Comparison of ENCODE assay signal across 19 mouse cellular contexts in the genomic region with DNA sequence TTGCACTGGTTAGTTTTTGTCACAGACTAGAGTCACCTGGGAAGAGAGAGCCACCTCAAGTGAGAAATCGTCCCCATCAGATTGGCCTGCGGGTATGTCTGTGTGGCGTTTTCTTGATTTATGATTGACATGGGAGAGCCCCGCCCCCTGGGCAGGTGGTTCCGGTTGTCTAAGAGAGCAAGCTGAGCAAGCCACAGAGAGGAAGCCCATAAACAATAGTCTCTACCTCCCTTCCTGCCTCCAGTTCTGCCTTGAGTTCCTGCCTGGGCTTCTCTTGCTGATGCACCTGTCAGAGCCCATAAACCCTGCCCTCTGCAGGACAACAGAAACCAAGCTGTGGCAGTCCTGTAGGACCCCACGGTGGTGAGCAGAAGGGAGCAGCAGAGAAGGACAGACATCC. TPM values are rescaled to one million over a fixed set of nuclear protein-coding genes. Genes with fewer than 3 reads are reported as not detected.
"Had no signal": no experiment of that assay in that cellular context is flagged by ENCODE, and none has a peak within 500 bp of the region (broad histone marks: within the 10 kb centered on the region; RNA-seq: fewer than 3 reads in every experiment).

No protein-coding gene starts in this region.

- H3K27ac ChIP-seq: layer of hippocampus, adult 2 months; limb, embryonic 15.5 days; liver, embryonic 13.5 days; midbrain, embryonic 10.5 days; neural tube, embryonic 15.5 days had no signal

- H3K4me1 ChIP-seq: liver, embryonic 13.5 days had no signal

- H3K4me2 ChIP-seq: limb, embryonic 15.5 days; liver, embryonic 13.5 days; neural tube, embryonic 15.5 days had no signal

- H3K4me3 ChIP-seq: layer of hippocampus, adult 2 months; limb, embryonic 15.5 days; liver, embryonic 13.5 days; midbrain, embryonic 10.5 days; myocyte; neural tube, embryonic 15.5 days had no signal

- DNase-seq: kidney, adult 9 months; kidney, postnatal 10 days; kidney, postnatal 4 days; liver, embryonic 13.5 days; liver, postnatal 0 days; lung, postnatal 36 days; midbrain, embryonic 14.5 days; right cerebral cortex, adult 18-20 months; right cerebral cortex, postnatal 25 days had no signal

- H3K36me3 ChIP-seq: limb, embryonic 15.5 days; liver, embryonic 13.5 days; midbrain, embryonic 10.5 days; neural tube, embryonic 15.5 days had no signal

- H3K9ac ChIP-seq: limb, embryonic 15.5 days; liver, embryonic 13.5 days; liver, postnatal 0 days; neural tube, embryonic 15.5 days had no signal

- ATAC-seq: intestine, postnatal 0 days; liver, postnatal 0 days had no signal

- H3K9me3 ChIP-seq: limb, embryonic 15.5 days; liver, embryonic 13.5 days; midbrain, embryonic 10.5 days; neural tube, embryonic 15.5 days had no signal

RNA-seq across cellular contexts. Expression of a gene that starts 12.7 kb away (rescaled TPM):
- total RNA-seq: layer of hippocampus, adult 2 months; left cerebral cortex, postnatal 14 days; megakaryocyte, adult 5-6 weeks had no signal
- polyA plus RNA-seq: intestine, postnatal 0 days; neural tube, embryonic 15.5 days; small intestine, adult 2 months had no signal

RNA-seq across cellular contexts. Expression of a gene that starts 13.4 kb away (rescaled TPM):
- total RNA-seq: layer of hippocampus, adult 2 months; layer of hippocampus, postnatal 10 days; left cerebral cortex, postnatal 14 days had no signal
- polyA plus RNA-seq: liver, postnatal 0 days had no signal
